Mouse (Mus musculus) effector memory CD4-positive, alpha-beta T cell, adult 7 months (primary cell): ENCODE results near the gene Mbnl2. TPM values are rescaled to one million over a fixed set of nuclear protein-coding genes. Genes with fewer than 3 reads are reported as not detected.

Experiments used
- polyA plus RNA-seq: library from polyadenylated mRNA; unstranded; fragments of 100-300 nt; shearing (Covaris generic); gene quantifications from one replicate; pipeline ENCODE4 v1.2.1, GENCODE M21; 2017

Gene Mbnl2
- 38.3 TPM for polyA plus RNA-seq

GRCm38 (mm10) chr14:120275246-120276238, at the start of gene Mbnl2:
Gene Mbnl2 (plus strand): TSS chr14:120275669.

GRCm38 (mm10) chr14:120477982-120478568, 202.6 kb downstream of the Mbnl2 start, which contains the start of gene Rap2a:
Gene Rap2a (plus strand): TSS chr14:120478444.

Other genes starting within 250 kb of the Mbnl2 start
- gene Oxgr1, start 233.2 kb upstream of the Mbnl2 start, polyA plus RNA-seq, result 0.10 TPM
- gene Rap2a, start 202.8 kb downstream of the Mbnl2 start, polyA plus RNA-seq, result 3.8 TPM